Mouse (Mus musculus) lung, embryonic 14.5 days (tissue): ENCODE data around the gene Rnf34. TPM values are rescaled to one million over a fixed set of nuclear protein-coding genes. Genes with fewer than 3 reads are reported as not detected.

Source experiments
- ATAC-seq: fragments of 200-750 bp; cut with Nextera tagmentation; 2 replicates; pipeline ENCODE4 v1.8.0; 2017; ENCODE audit warnings: mild to moderate bottlenecking, moderate TSS enrichment, moderate library complexity; ENCODE audit not compliant: insufficient read depth
- DNase-seq: peaks from one replicate; pipeline ENCODE4 v3.0.0-alpha.2; 2015
- H3K27ac ChIP-seq: fragments of 300-500 bp; sonication (generic); 2 replicates; pipeline ENCODE4 v1.5.1; 2014; ENCODE audit warnings: low read depth, mild to moderate bottlenecking, moderate library complexity
- H3K27me3 ChIP-seq: fragments of 300-500 bp; sonication (generic); 2 replicates; pipeline ENCODE4 v1.6.1; 2014; ENCODE audit warnings: low read length, control low read depth; ENCODE audit not compliant: insufficient read depth
- H3K36me3 ChIP-seq: fragments of 300-500 bp; sonication (generic); 2 replicates; pipeline ENCODE4 v1.6.1; 2014; ENCODE audit warnings: control low read depth; ENCODE audit not compliant: insufficient read depth
- H3K4me1 ChIP-seq: fragments of 300-500 bp; sonication (generic); 2 replicates; pipeline ENCODE4 v1.6.1; 2014; ENCODE audit warnings: antibody characterized with exemption, control low read depth; ENCODE audit not compliant: insufficient read depth
- H3K4me2 ChIP-seq: fragments of 300-500 bp; sonication (generic); 2 replicates; pipeline ENCODE4 v1.6.1; 2014; ENCODE audit warnings: mild to moderate bottlenecking
- H3K4me3 ChIP-seq: fragments of 300-500 bp; sonication (generic); 2 replicates; pipeline ENCODE4 v1.5.1; 2014; ENCODE audit warnings: low read depth, low read length
- H3K9ac ChIP-seq: fragments of 300-500 bp; sonication (generic); 2 replicates; pipeline ENCODE4 v1.6.1; 2014
- H3K9me3 ChIP-seq: fragments of 300-500 bp; sonication (generic); 2 replicates; pipeline ENCODE4 v1.6.1; 2016; ENCODE audit warnings: low read depth, low read length, control low read depth
- CTCF ChIP-seq: IDR thresholded peaks from 2 replicates; pipeline ENCODE4 v1.5.1; 2016; ENCODE audit warnings: antibody characterized with exemption, low read depth
- WGBS: fragments of 180-500 bp; shearing (Covaris S2); extraction: QIAGEN DNeasy Blood & Tissue Kit; methylation state at CpG from one replicate; pipeline ENCODE4 v1.1.7; 2014; 5-methylcytosine and 5-hydroxymethylcytosine counted together
- polyA plus RNA-seq: library from polyadenylated mRNA; unstranded; fragments of >200 nt; fragmentation: Nextera tagmentation; extraction: Ambion mirVana; gene quantifications from 2 replicates; pipeline ENCODE4 v1.2.1, GENCODE M21; 2014

Gene Rnf34
- polyA plus RNA-seq, 1 experiment from 2014 or later = 33.5 TPM

- ATAC-seq = no peak
- no peaks in the 10 kb centered on the region for H3K4me1 ChIP-seq
- no peaks in the 10 kb centered on the region for H3K36me3 ChIP-seq
- no peak overlapping the region for H3K4me3 ChIP-seq
- no peak for DNase-seq
- no peaks in the 10 kb centered on the region for H3K9me3 ChIP-seq
- no peak overlapping the region for H3K27ac ChIP-seq
- no peak overlapping the region for H3K4me2 ChIP-seq
- H3K9ac ChIP-seq = no peak overlapping the region
- TF ChIP-seq CTCF = no peak
- 90% methylated on average over 2 of the region's 2 CpGs for WGBS
- no peaks in the 10 kb centered on the region for H3K27me3 ChIP-seq
These were observed 58.2 kb downstream of the Rnf34 start for GRCm38 (mm10) chr5:122908001-122908400.

- Histone ChIP-seq H3K36me3 (no peaks in the 10 kb centered on the region), H3K9me3 (no peaks in the 10 kb centered on the region), H3K4me2 (no peak overlapping the region), H3K27ac (no peak overlapping the region), H3K9ac (no peak overlapping the region), H3K4me1 (no peaks in the 10 kb centered on the region), H3K27me3 (no peaks in the 10 kb centered on the region), H3K4me3 (no peak overlapping the region)
- DNase-seq (no peak), ATAC-seq (no peak)
- TF ChIP-seq CTCF = no peak
- WGBS = 77% methylated on average over 18 of the region's 18 CpGs
These were observed 59.6 kb downstream of the Rnf34 start for GRCm38 (mm10) chr5:122909481-122909880.

GRCm38 (mm10) chr5:122912863-122913262, 63.0 kb downstream of the Rnf34 start:
- H3K27ac ChIP-seq = no peak overlapping the region
- no peaks in the 10 kb centered on the region for H3K36me3 ChIP-seq
- H3K27me3 ChIP-seq = no peaks in the 10 kb centered on the region
- no peak overlapping the region for H3K4me3 ChIP-seq
- H3K9ac ChIP-seq = no peak overlapping the region
- DNase-seq (no peak), ATAC-seq (no peak)
- no peak for TF ChIP-seq CTCF
- no peak overlapping the region for H3K4me2 ChIP-seq
- 90% methylated on average over 4 of the region's 4 CpGs for WGBS
- H3K4me1 ChIP-seq = no peaks in the 10 kb centered on the region
- H3K9me3 ChIP-seq = no peaks in the 10 kb centered on the region

- Histone ChIP-seq H3K4me2 (no peak overlapping the region), H3K27ac (no peak overlapping the region), H3K9me3 (no peaks in the 10 kb centered on the region), H3K36me3 (no peaks in the 10 kb centered on the region), H3K4me1 (no peaks in the 10 kb centered on the region), H3K4me3 (no peak overlapping the region), H3K27me3 (no peaks in the 10 kb centered on the region), H3K9ac (no peak overlapping the region)
- no peak for DNase-seq
- TF ChIP-seq CTCF = no peak
- ATAC-seq = no peak
- WGBS = 86% methylated on average over 6 of the region's 6 CpGs
These were observed 66.3 kb downstream of the Rnf34 start for GRCm38 (mm10) chr5:122916147-122916546.

- Histone ChIP-seq H3K36me3 (no peaks in the 10 kb centered on the region), H3K9me3 (no peaks in the 10 kb centered on the region), H3K27me3 (no peaks in the 10 kb centered on the region), H3K9ac (no peak overlapping the region), H3K4me2 (no peak overlapping the region), H3K27ac (no peak overlapping the region), H3K4me1 (no peaks in the 10 kb centered on the region), H3K4me3 (no peak overlapping the region)
- ATAC-seq (no peak), DNase-seq (no peak)
- TF ChIP-seq CTCF = no peak
- WGBS = 35% methylated on average over 7 of the region's 7 CpGs
These were observed 68.3 kb downstream of the Rnf34 start for GRCm38 (mm10) chr5:122917982-122918711.

GRCm38 (mm10) chr5:122920557-122920956, 70.7 kb downstream of the Rnf34 start:
- H3K36me3 ChIP-seq = no peaks in the 10 kb centered on the region
- no peak for ATAC-seq
- no peaks in the 10 kb centered on the region for H3K4me1 ChIP-seq
- no peak overlapping the region for H3K9ac ChIP-seq
- no peak overlapping the region for H3K4me2 ChIP-seq
- H3K27ac ChIP-seq = no peak overlapping the region
- 71% methylated on average over 5 of the region's 5 CpGs for WGBS
- DNase-seq = no peak
- TF ChIP-seq CTCF = no peak
- H3K4me3 ChIP-seq = no peak overlapping the region
- no peaks in the 10 kb centered on the region for H3K27me3 ChIP-seq
- H3K9me3 ChIP-seq = no peaks in the 10 kb centered on the region

Other genes with a start within 250 kb of the Rnf34 start
- gene Ift81, start 235.5 kb upstream of the Rnf34 start, polyA plus RNA-seq = 38.4 and 39.6 TPM in 2 replicates
- 1.3 and 2.7 TPM in 2 replicates for gene P2rx7, start 206.1 kb upstream of the Rnf34 start, polyA plus RNA-seq
- 13.1 and 15.7 TPM in 2 replicates for gene P2rx4, start 142.5 kb upstream of the Rnf34 start, polyA plus RNA-seq
- gene Camkk2, start 70.6 kb upstream of the Rnf34 start, polyA plus RNA-seq = 35.8 and 36.2 TPM in 2 replicates
- gene Anapc5, start 28.7 kb upstream of the Rnf34 start, polyA plus RNA-seq = 459 and 472 TPM in 2 replicates
- gene Kdm2b, start 139.8 kb downstream of the Rnf34 start, polyA plus RNA-seq = 38.5 and 46.7 TPM in 2 replicates
- gene Orai1, start 165.0 kb downstream of the Rnf34 start, polyA plus RNA-seq = 16.8 and 18.2 TPM in 2 replicates
- 0.72 TPM in 1 of 2 replicates, not detected in the other for gene Morn3, start 197.0 kb downstream of the Rnf34 start, polyA plus RNA-seq
- 8.2 and 10.0 TPM in 2 replicates for gene Tmem120b, start 218.4 kb downstream of the Rnf34 start, polyA plus RNA-seq